Mouse (Mus musculus) lung, postnatal 0 days (tissue): ENCODE measurements at regions not wholly inside any gene's neighbourhood (a gene's known extent, or its start where the extent isn't known, plus 50 kb on each side); places are given as distances from the start of the nearest gene placed in this dataset.

Source experiments
- CTCF ChIP-seq: IDR thresholded peaks from 2 replicates; pipeline ENCODE4 v1.5.1; 2016; ENCODE audit warnings: antibody characterized with exemption, mild to moderate bottlenecking
- EP300 ChIP-seq: IDR thresholded peaks from 2 replicates; pipeline ENCODE4 v1.6.1; 2016; ENCODE audit warnings: antibody characterized with exemption, mild to moderate bottlenecking, control low read depth

DNA sequence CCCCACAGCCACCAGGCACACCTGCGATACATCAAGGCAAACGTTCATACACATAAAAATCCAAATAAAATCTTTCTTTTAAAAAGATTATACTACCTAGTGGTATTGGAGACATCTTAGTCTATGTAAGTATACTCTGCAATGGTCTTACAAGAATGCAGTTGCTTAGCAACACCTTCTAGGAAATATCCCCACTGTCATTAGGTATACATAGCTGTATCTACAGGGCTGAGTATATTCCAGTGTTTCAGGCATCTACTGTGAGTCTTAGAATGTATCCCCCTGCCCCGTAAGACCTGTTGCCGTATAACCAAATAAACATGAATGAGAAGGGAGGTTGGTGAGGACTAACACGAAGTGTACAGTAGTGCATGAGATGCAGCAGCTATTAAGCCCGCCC, 142.8 kb upstream of the Nabp1 start:
- TF ChIP-seq CTCF (no peak), EP300 (no peak)
